Comparison of ENCODE assay signal across 12 mouse cellular contexts in the genomic region with DNA sequence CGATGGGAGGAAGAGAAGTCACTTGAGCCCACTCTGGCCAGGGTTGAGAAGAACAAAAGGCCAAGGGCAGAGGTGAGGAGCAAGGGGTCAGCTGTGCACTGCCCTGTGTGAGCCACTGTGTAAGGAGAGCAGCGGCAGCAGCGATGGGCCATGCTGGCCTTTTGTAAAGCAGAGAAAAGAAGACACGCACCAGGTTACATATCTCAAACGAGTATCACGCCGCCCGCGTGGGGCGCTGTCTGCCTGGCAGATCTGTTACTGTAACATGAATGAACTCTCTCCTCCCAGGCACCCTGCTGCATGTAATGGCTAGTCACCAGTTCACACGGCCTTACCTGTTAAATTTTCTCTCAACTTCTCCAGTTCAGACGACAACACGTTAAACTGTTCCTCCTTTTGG. TPM values are rescaled to one million over a fixed set of nuclear protein-coding genes. Genes with fewer than 3 reads are reported as not detected.
DNase-seq lines count a peak whose midpoint lies in the region; ATAC-seq and TF ChIP-seq lines count a peak whose summit lies in the region.
"Had no signal": no experiment of that assay in that cellular context is flagged by ENCODE, and none has a peak within 500 bp of the region (broad histone marks: within the 10 kb centered on the region; RNA-seq: fewer than 3 reads in every experiment).

No protein-coding gene starts in this region.

- H3K4me1 ChIP-seq in kidney, postnatal 0 days (replicated peaks; ENCODE audit: insufficient read depth, low read length), result no peaks in the 10 kb centered on the region
- no peaks in the 10 kb centered on the region for H3K4me1 ChIP-seq in kidney, embryonic 16.5 days (ENCODE audit: insufficient read depth, low read length)
- H3K4me1 ChIP-seq in liver, embryonic 12.5 days, result no peaks in the 10 kb centered on the region
- H3K4me1 ChIP-seq: forebrain, embryonic 13.5 days; liver, embryonic 15.5 days had no signal

- H3K4me2 ChIP-seq in kidney, postnatal 0 days (ENCODE audit: low read length), result no peak overlapping the region
- H3K4me2 ChIP-seq in kidney, embryonic 16.5 days (replicated peaks; ENCODE audit: low read depth, low read length), result no peak overlapping the region
- H3K4me2 ChIP-seq in liver, embryonic 12.5 days, result no peak overlapping the region
- H3K4me2 ChIP-seq: forebrain, embryonic 13.5 days; liver, embryonic 15.5 days had no signal

- H3K9ac ChIP-seq in kidney, postnatal 0 days (ENCODE audit: low read depth, low read length), result no peak overlapping the region
- no peak overlapping the region for H3K9ac ChIP-seq in kidney, embryonic 16.5 days (replicated peaks; ENCODE audit: low read length)
- no peak overlapping the region for H3K9ac ChIP-seq in liver, embryonic 12.5 days
- H3K9ac ChIP-seq: forebrain, embryonic 13.5 days; liver, embryonic 15.5 days had no signal

- no peak for DNase-seq in kidney, postnatal 0 days (ENCODE audit: low spot score)
- peak; percentile 65 for DNase-seq in ES-CJ7 (ENCODE audit: low read depth, low spot score)
- peak; percentile 61 to 71 for DNase-seq in cerebellum, adult 18-20 months
- peak; percentile 30 for DNase-seq in embryo, embryonic 9.5 days (ENCODE audit: extremely low spot score)
- no peak for DNase-seq in spleen, postnatal 10 days (ENCODE audit: low spot score in 2 of 2)
- no peak for DNase-seq in right cerebral cortex, adult 18-20 months
- DNase-seq: thymus, postnatal 25 days had no signal

- TF ChIP-seq CTCF in kidney, postnatal 0 days (IDR thresholded peaks at IDR 0.05; ENCODE audit: low read depth), result peak; percentile 15; the same call in 1 of the 2 replicates

- no peak overlapping the region for H3K27ac ChIP-seq in kidney, postnatal 0 days
- no peak overlapping the region for H3K27ac ChIP-seq in kidney, embryonic 16.5 days (ENCODE audit: low read length)
- no peak overlapping the region for H3K27ac ChIP-seq in liver, embryonic 12.5 days
- H3K27ac ChIP-seq: forebrain, embryonic 13.5 days; liver, embryonic 15.5 days had no signal

- H3K36me3 ChIP-seq in kidney, postnatal 0 days (ENCODE audit: insufficient read depth, low read length), result peaks cover 9% of the 10 kb centered on the region
- H3K36me3 ChIP-seq in kidney, embryonic 16.5 days (ENCODE audit: insufficient read depth, low read length), result peaks cover 21% of the 10 kb centered on the region
- peaks cover 39% of the 10 kb centered on the region for H3K36me3 ChIP-seq in liver, embryonic 12.5 days

- H3K27me3 ChIP-seq in kidney, postnatal 0 days (ENCODE audit: insufficient read depth, low read length), result no peaks in the 10 kb centered on the region
- H3K27me3 ChIP-seq in kidney, embryonic 16.5 days (ENCODE audit: insufficient read depth, low read length), result no peaks in the 10 kb centered on the region
- H3K27me3 ChIP-seq in liver, embryonic 12.5 days (replicated peaks), result no peaks in the 10 kb centered on the region
- H3K27me3 ChIP-seq: forebrain, embryonic 13.5 days; liver, embryonic 15.5 days had no signal

- 77% methylated on average over 13 of the region's 13 CpGs for WGBS in kidney, postnatal 0 days
- WGBS in kidney, embryonic 16.5 days, result 77% methylated on average over 13 of the region's 13 CpGs
- 80% methylated on average over 13 of the region's 13 CpGs for whole genome bisulfite sequencing in liver, embryonic 12.5 days (ENCODE audit: insufficient replicate concordance)

- H3K9me3 ChIP-seq in kidney, postnatal 0 days (replicated peaks; ENCODE audit: low read length), result no peaks in the 10 kb centered on the region
- no peaks in the 10 kb centered on the region for H3K9me3 ChIP-seq in kidney, embryonic 16.5 days (ENCODE audit: low read length)
- H3K9me3 ChIP-seq in liver, embryonic 12.5 days (replicated peaks), result no peaks in the 10 kb centered on the region
- H3K9me3 ChIP-seq: forebrain, embryonic 13.5 days; liver, embryonic 15.5 days had no signal

- ATAC-seq in kidney, postnatal 0 days (replicated peaks; ENCODE audit: low FRiP score, low read depth), result no peak
- ATAC-seq in kidney, embryonic 16.5 days (ENCODE audit: low FRiP score, low TSS enrichment), result no peak
- ATAC-seq in liver, embryonic 12.5 days, result no peak
- ATAC-seq: forebrain, embryonic 13.5 days; inflammation-experienced regulatory T-cells, adult 6 months had no signal

- H3K4me3 ChIP-seq in kidney, postnatal 0 days (replicated peaks; ENCODE audit: low read depth, low read length), result no peak overlapping the region
- H3K4me3 ChIP-seq in kidney, embryonic 16.5 days (ENCODE audit: low read length), result no peak overlapping the region
- H3K4me3 ChIP-seq in liver, embryonic 12.5 days, result no peak overlapping the region
- H3K4me3 ChIP-seq: forebrain, embryonic 13.5 days; liver, embryonic 15.5 days had no signal

RNA-seq across cellular contexts. Expression of gene Vps33a, which starts 49.6 kb away (rescaled TPM):
- 23.4 and 25.0 TPM in 2 replicates for polyA plus RNA-seq in kidney, postnatal 0 days (2015; fragmentation: Nextera tagmentation; extraction: Ambion mirVana)
- polyA plus RNA-seq in kidney, embryonic 16.5 days (2015; fragmentation: Nextera tagmentation; extraction: Ambion mirVana), result 30.2 and 33.1 TPM in 2 replicates
- 22.6 and 24.1 TPM in 2 replicates for polyA plus RNA-seq in liver, embryonic 12.5 days (2016; fragmentation: Nextera tagmentation; extraction: Ambion mirVana)

Comparison
In these comparisons a context has a peak if more than half of its experiments do, and no peak if none do; other contexts are left out.
1. DNase-seq: peak in ES-CJ7 (single experiment), cerebellum, adult 18-20 months (2 of 2) and embryo, embryonic 9.5 days (single experiment); none in kidney, postnatal 0 days (single experiment), spleen, postnatal 10 days (0 of 2) and right cerebral cortex, adult 18-20 months (single experiment).